Mouse (Mus musculus) left cerebral cortex, postnatal 14 days (tissue): ENCODE data around the gene Mrpl41. TPM values are rescaled to one million over a fixed set of nuclear protein-coding genes. Genes with fewer than 3 reads are reported as not detected.
"Not testable (repeated sequence)": the region's sequence is repeated elsewhere in the genome, so short reads cannot be mapped to it uniquely, and the experiment has no call there.

ENCODE experiments used
- DNase-seq, 2 experiments: peaks; one replicate each; pipeline ENCODE4 v3.0.0; 2021 to 2022; ENCODE audit warnings: low spot score in 2 of 2, mixed read lengths in 1 of 2
- intact Hi-C: fragments of 180-260 bp; cut with DNase I; formaldehyde crosslinking; loops from one replicate; pipeline ENCODE4 v1.15.1; 2025
- microRNA-seq, 2 experiments: library from miRNA; unstranded; fragments of <30 nt; microRNA quantifications; one replicate each; pipeline ENCODE4 v1.2.0; 2022
- total RNA-seq, 2 experiments: library from RNA; stranded (reverse); gene quantifications; 2 replicates each; pipeline ENCODE4 v1.2.3; 2021

Gene Mrpl41
- total RNA-seq, 2 experiments from 2014 or later, result 85.4 to 96.4 TPM

GRCm38 (mm10) chr2:24949421-24950188 is 25.3 kb downstream of the Mrpl41 start, which contains the start of gene Zmynd19:
TSS of gene Zmynd19 (plus strand) at chr2:24949792.
- peak; percentile 98 for DNase-seq
- intact Hi-C loops, result no loop called here

- intact Hi-C loops, DNase-seq: not testable (repeated sequence)
Measured at GRCm38 (mm10) chr2:24944304-24944703, 30.6 kb downstream of the Mrpl41 start.

GRCm38 (mm10) chr2:24942092-24942491 is 32.8 kb downstream of the Mrpl41 start:
- intact Hi-C loops, result no loop called here
- no peak for DNase-seq

- intact Hi-C loops, result no loop called here
Measured at GRCm38 (mm10) chr2:24935057-24935796, 39.7 kb downstream of the Mrpl41 start, which contains the start of gene Arrdc1. TSS of gene Arrdc1 (minus strand) at chr2:24935252.

GRCm38 (mm10) chr2:24934441-24934963 is 40.4 kb downstream of the Mrpl41 start:
- peak in 1 of 2 experiments; percentile 23 for DNase-seq
- intact Hi-C loops, result no loop called here

More at GRCm38 (mm10) chr2:24935057-24935796, 39.7 kb downstream of the Mrpl41 start, which contains the start of gene Arrdc1:
- peak; percentile 84 to 92 for DNase-seq

- DNase-seq, result no peak
- intact Hi-C loops, result no loop called here
Measured at GRCm38 (mm10) chr2:24929593-24929992, 45.3 kb downstream of the Mrpl41 start.

- intact Hi-C loops, result no loop called here
Measured at GRCm38 (mm10) chr2:24929119-24929518, 45.8 kb downstream of the Mrpl41 start.

GRCm38 (mm10) chr2:24927810-24928479 is 47.0 kb downstream of the Mrpl41 start:
- no peak for DNase-seq
- intact Hi-C loops, result no loop called here

More at GRCm38 (mm10) chr2:24929119-24929518, 45.8 kb downstream of the Mrpl41 start:
- DNase-seq, result no peak

GRCm38 (mm10) chr2:24926965-24927358 is 47.9 kb downstream of the Mrpl41 start:
- no peak for DNase-seq
- intact Hi-C loops, result no loop called here

GRCm38 (mm10) chr2:24926345-24926964 is 48.4 kb downstream of the Mrpl41 start:
- no peak for DNase-seq
- intact Hi-C loops, result no loop called here

GRCm38 (mm10) chr2:24925284-24925683 is 49.6 kb downstream of the Mrpl41 start:
- DNase-seq, result no peak
- intact Hi-C loops, result no loop called here

Small RNA genes within 50 kb of the gene (microRNA-seq; reads per million reads assigned to microRNA genes)
- 0 reads per million in 2 experiments for gene Gm22875

Other genes starting within 250 kb of the Mrpl41 start
- gene Cacna1b, start 211.9 kb downstream of the Mrpl41 start, total RNA-seq, result 100 to 1,000 TPM; 108 to 125 TPM
- gene Ehmt1, start 55.5 kb downstream of the Mrpl41 start, total RNA-seq, result 10 to 100 TPM; 55.0 to 61.9 TPM
- gene Arrdc1, start 39.8 kb downstream of the Mrpl41 start, total RNA-seq, result 10 to 100 TPM; 15.2 to 19.0 TPM
- 10 to 100 TPM; 38.0 to 40.9 TPM for gene Zmynd19, start 25.3 kb downstream of the Mrpl41 start, total RNA-seq
- 10 to 100 TPM; 27.7 to 30.9 TPM for gene Dph7, start 12.7 kb downstream of the Mrpl41 start, total RNA-seq
- 10 to 100 TPM; 10.6 to 13.4 TPM for gene Pnpla7, start 935 bp upstream of the Mrpl41 start, total RNA-seq
- gene Nsmf, start 79.3 kb upstream of the Mrpl41 start, total RNA-seq, result 100 to 1,000 TPM; 565 to 580 TPM
- gene Entpd8, start 105.2 kb upstream of the Mrpl41 start, total RNA-seq, result not detected
- not detected for gene Noxa1, start 120.1 kb upstream of the Mrpl41 start, total RNA-seq
- 10 to 100 TPM; 38.6 to 44.9 TPM for gene Nrarp, start 205.7 kb upstream of the Mrpl41 start, total RNA-seq
- gene Tor4a, start 221.8 kb upstream of the Mrpl41 start, total RNA-seq, result 1 to 10 TPM; 1.7 to 2.6 TPM
- gene Nelfb, start 236.4 kb upstream of the Mrpl41 start, total RNA-seq, result 10 to 100 TPM; 49.9 to 52.1 TPM
- gene Stpg3, start 239.5 kb upstream of the Mrpl41 start, total RNA-seq, result under 1 TPM; 0.27 to 0.44 TPM
- gene Fam166a, start 243.6 kb upstream of the Mrpl41 start, total RNA-seq, result not detected
- 100 to 1,000 TPM; 478 to 505 TPM for gene Tubb4b, start 249.6 kb upstream of the Mrpl41 start, total RNA-seq